Mouse (Mus musculus): Measurements from ENCODE around the gene Map3k10. TPM values are rescaled to one million over a fixed set of nuclear protein-coding genes. Genes with fewer than 3 reads are reported as not detected.
A peak's percentile ranks its signal among the peaks of the same experiment; 100 is the strongest.

Map3k10 gene
- polyA plus RNA-seq, 1 experiment from 2014 or later = 34.0 TPM

DNA sequence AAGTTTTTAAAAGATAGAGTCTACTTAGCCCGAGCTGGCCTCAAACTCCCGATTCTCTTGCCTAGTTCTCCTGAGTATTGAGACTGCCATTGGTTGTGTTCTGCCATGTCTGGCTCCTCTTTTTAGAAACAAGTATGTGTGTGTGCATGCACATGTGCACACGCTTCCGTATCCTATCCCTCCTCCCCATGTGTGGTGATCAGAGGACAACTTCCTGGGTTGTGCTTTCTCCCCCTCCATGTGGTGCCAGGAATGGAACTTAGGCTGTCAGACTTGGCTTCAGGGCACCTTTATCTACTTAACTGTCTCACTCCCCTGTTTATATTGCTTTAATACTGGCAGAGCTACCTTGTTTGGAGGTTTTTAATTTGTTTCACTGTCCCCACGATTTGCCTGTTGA lies 10.8 kb upstream of the Map3k10 start:
- H3K27me3 ChIP-seq = no peaks in the 10 kb centered on the region
- no peak for TF ChIP-seq CTCF (IDR thresholded peaks at IDR 0.05)
- CTCF ChIA-PET = interaction anchor here (0.7 to 1.2 kb wide), 2 partner anchors 22 to 51 kb away, joined by 3 read pairs; no protein-coding TSS in a partner anchor
- POLR2A ChIA-PET = interaction anchor here (0.7 kb wide), 1 partner anchor 15 kb away, joined by 4 read pairs; no protein-coding TSS in a partner anchor
- ATAC-seq (no peak), DNase-seq (ENCODE audit: low read depth, low spot score) (no peak)
- in situ Hi-C loops (cut with MboI; ENCODE audit: low pct_unique_long_range_greater_than_20kb) = loop anchor here (5.0 kb wide), 1 partner anchor 33 kb away; the partner anchor contains the start of gene Ttc9b

- no peaks in the 10 kb centered on the region for H3K27me3 ChIP-seq
- ATAC-seq (no peak), DNase-seq (ENCODE audit: low read depth, low spot score) (no peak)
- in situ Hi-C loops (cut with MboI; ENCODE audit: low pct_unique_long_range_greater_than_20kb) = loop anchor here (5.0 kb wide), 1 partner anchor 89 kb away; no protein-coding TSS in a partner anchor
- no peak for TF ChIP-seq CTCF (IDR thresholded peaks at IDR 0.05)
- POLR2A ChIA-PET = interaction anchor here (0.7 kb wide), 1 partner anchor 76 kb away, joined by 4 read pairs; no protein-coding TSS in a partner anchor
- CTCF ChIA-PET = no interaction called here
Measured at GRCm38 (mm10) chr7:27683218-27683617, 8.8 kb upstream of the Map3k10 start.

- ChIA-PET CTCF (no interaction called here), POLR2A (interaction anchor here (0.7 to 2.3 kb wide), 2 partner anchors 10 to 82 kb away, joined by 3 to 8 read pairs; no protein-coding TSS in a partner anchor)
- no peaks in the 10 kb centered on the region for H3K27me3 ChIP-seq
- no peak for TF ChIP-seq CTCF (IDR thresholded peaks at IDR 0.05)
- ATAC-seq = no peak
- in situ Hi-C loops (cut with MboI; ENCODE audit: low pct_unique_long_range_greater_than_20kb) = no loop called here
- no peak for DNase-seq (ENCODE audit: low read depth, low spot score)
Measured at GRCm38 (mm10) chr7:27675222-27675612, 819 bp upstream of the Map3k10 start.

GRCm38 (mm10) chr7:27674195-27674521 lies 240 bp downstream of the Map3k10 start:
- POLR2A ChIA-PET = interaction anchor here (2.3 kb wide), 1 partner anchor 9 kb away, joined by 8 read pairs; no protein-coding TSS in a partner anchor
- no peak for DNase-seq (ENCODE audit: low read depth, low spot score)
- CTCF ChIA-PET = interaction anchor here (0.8 kb wide), 1 partner anchor 19 kb away, joined by 3 read pairs; no protein-coding TSS in a partner anchor
- TF ChIP-seq CTCF (IDR thresholded peaks at IDR 0.05) = no peak
- in situ Hi-C loops (cut with MboI; ENCODE audit: low pct_unique_long_range_greater_than_20kb) = no loop called here
- peak; percentile 67 for ATAC-seq
- H3K27me3 ChIP-seq = no peaks in the 10 kb centered on the region

DNA sequence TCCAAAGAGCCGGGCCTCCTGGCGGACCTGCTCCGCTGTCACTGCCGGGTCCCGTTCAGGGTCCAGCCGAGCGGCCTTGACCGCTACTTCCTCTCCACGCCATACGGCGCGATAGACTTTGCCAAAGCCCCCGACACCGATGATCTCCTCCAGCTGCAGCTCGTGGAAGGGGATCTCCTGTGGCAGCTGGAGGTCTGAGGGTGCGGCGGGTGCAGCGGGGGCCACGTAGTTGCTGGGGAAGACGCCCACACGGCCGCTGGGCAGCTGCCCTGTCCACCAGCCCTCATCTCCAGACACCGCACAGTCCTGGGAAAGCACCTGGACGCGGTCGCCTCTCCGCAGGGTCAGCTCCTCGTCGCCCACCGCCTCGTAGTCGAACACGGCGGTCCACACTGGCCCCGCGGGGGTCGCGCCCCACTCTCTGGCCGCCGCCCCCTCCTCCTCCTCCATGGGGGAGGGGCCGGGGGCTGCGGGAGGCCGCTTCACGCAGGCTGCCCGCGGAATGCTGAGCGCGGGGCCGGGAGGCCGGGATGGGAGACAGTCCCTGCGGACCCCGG lies 745 bp downstream of the Map3k10 start:
- in situ Hi-C loops (cut with MboI; ENCODE audit: low pct_unique_long_range_greater_than_20kb) = no loop called here
- ChIA-PET CTCF (no interaction called here), POLR2A (interaction anchor here (2.3 kb wide), 1 partner anchor 8 kb away, joined by 8 read pairs; no protein-coding TSS in a partner anchor)
- no peak for ATAC-seq
- H3K27me3 ChIP-seq = no peaks in the 10 kb centered on the region
- no peak for TF ChIP-seq CTCF (IDR thresholded peaks at IDR 0.05)
- no peak for DNase-seq (ENCODE audit: low read depth, low spot score)

DNA sequence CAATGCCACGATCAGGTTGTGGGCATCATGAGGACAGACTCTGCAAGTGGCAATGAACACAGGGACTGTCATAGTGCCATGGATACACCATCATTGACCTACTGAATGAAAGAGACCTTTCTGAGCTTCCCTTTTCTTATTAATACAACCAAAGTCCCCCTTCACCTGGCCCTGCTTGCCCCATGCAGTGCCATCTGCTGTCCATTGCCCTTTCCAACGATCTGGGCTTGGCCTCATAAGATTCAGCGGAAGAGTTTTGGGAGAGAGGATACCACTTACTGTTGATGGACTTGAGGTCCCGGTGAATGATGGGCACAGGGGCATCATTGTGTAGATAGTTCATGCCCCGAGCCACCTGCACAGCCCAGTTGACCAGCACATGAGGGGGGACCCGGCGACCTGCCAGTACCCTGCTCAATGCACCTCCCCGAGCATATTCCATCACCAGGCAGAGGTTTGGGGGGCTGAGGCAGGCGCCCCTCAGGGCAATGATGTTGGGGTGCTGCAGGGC lies 1.3 kb downstream of the Map3k10 start:
- in situ Hi-C loops (cut with MboI; ENCODE audit: low pct_unique_long_range_greater_than_20kb) = no loop called here
- no peak for TF ChIP-seq CTCF (IDR thresholded peaks at IDR 0.05)
- no peak for DNase-seq (ENCODE audit: low read depth, low spot score)
- H3K27me3 ChIP-seq = no peaks in the 10 kb centered on the region
- ATAC-seq = no peak
- ChIA-PET CTCF (no interaction called here), POLR2A (interaction anchor here (2.3 kb wide), 1 partner anchor 8 kb away, joined by 8 read pairs; no protein-coding TSS in a partner anchor)

- ChIA-PET POLR2A (no interaction called here), CTCF (no interaction called here)
- DNase-seq (ENCODE audit: low read depth, low spot score) (no peak), ATAC-seq (no peak)
- in situ Hi-C loops (cut with MboI; ENCODE audit: low pct_unique_long_range_greater_than_20kb) = no loop called here
- no peaks in the 10 kb centered on the region for H3K27me3 ChIP-seq
- no peak for TF ChIP-seq CTCF (IDR thresholded peaks at IDR 0.05)
Measured at GRCm38 (mm10) chr7:27662038-27662437, 12.4 kb downstream of the Map3k10 start.

GRCm38 (mm10) chr7:27658712-27659663 lies 15.4 kb downstream of the Map3k10 start:
- peaks cover 10% of the 10 kb centered on the region for H3K27me3 ChIP-seq
- ChIA-PET POLR2A (no interaction called here), CTCF (no interaction called here)
- no peak for TF ChIP-seq CTCF (IDR thresholded peaks at IDR 0.05)
- ATAC-seq (no peak), DNase-seq (ENCODE audit: low read depth, low spot score) (no peak)
- in situ Hi-C loops (cut with MboI; ENCODE audit: low pct_unique_long_range_greater_than_20kb) = loop anchor here (10.0 kb wide), 1 partner anchor 66 kb away; no protein-coding TSS in a partner anchor

DNA sequence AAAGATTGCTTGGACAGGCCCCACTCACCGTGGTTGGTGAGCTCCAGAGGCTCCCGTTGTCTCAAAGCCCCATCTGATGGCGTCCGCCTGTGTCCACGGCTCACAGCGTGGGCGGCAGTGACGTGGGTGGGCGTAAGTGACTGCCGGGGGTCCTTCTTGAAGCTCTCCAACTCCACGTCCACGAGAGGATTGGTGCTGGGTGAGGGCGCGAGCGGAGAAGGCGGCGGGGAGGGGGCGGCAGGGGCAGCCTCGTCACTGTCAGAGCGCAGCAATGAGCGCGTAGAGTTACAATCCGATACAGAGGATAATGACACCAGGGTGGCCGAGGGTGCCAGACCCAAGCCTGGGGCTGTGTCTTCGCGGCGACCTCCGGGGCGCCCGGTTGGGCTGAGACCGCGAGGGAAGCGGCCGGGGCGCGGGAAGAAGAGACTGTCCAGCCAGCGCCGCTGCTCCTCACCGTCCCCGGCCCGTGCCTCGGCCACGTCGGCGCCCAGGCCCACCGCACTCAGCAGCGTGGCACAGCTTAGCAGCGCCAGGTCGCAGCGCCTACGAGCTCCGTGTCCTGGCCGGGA lies 16.5 kb downstream of the Map3k10 start:
- H3K27me3 ChIP-seq = peaks cover 11% of the 10 kb centered on the region
- in situ Hi-C loops (cut with MboI; ENCODE audit: low pct_unique_long_range_greater_than_20kb) = loop anchor here (10.0 kb wide), 1 partner anchor 67 kb away; no protein-coding TSS in a partner anchor
- POLR2A ChIA-PET = interaction anchor here (0.7 kb wide), 1 partner anchor 9 kb away, joined by 4 read pairs; no protein-coding TSS in a partner anchor
- TF ChIP-seq CTCF (IDR thresholded peaks at IDR 0.05) = no peak
- ATAC-seq = no peak
- DNase-seq (ENCODE audit: low read depth, low spot score) = no peak
- CTCF ChIA-PET = no interaction called here

DNA sequence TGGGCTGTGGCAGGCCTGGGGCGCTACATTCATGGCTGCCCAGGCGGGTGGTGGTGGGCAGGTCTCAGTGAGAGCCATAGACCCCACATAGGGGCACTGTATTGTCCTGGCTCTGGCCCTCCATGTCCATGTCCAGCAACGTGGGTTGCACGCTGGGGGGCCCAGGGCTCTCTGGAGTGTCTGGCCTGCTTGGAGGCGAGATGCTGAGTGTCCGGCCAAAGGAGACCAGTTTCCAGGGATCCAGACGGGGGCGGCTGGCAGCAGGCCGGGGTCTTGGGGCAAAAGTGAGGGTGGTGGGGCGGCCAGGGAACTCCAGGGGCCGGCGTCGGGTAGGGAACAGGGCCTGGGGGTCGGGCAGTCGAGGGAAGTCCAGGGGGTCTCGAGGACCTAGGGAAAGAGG lies 17.8 kb downstream of the Map3k10 start:
- no peak for DNase-seq (ENCODE audit: low read depth, low spot score)
- peaks cover 11% of the 10 kb centered on the region for H3K27me3 ChIP-seq
- ATAC-seq = no peak
- no peak for TF ChIP-seq CTCF (IDR thresholded peaks at IDR 0.05)
- CTCF ChIA-PET = no interaction called here
- POLR2A ChIA-PET = no interaction called here
- in situ Hi-C loops (cut with MboI; ENCODE audit: low pct_unique_long_range_greater_than_20kb) = loop anchor here (10.0 kb wide), 1 partner anchor 68 kb away; no protein-coding TSS in a partner anchor
